Mouse (Mus musculus) ES-E14 (cell line): ENCODE measurements around the gene Rasd1.

Experiments used
- CHD2 ChIP-seq: IDR thresholded peaks from 2 replicates; pipeline ENCODE4 v1.6.1; 2014; ENCODE audit warnings: mild to moderate bottlenecking, low read depth, low read length, inconsistent platforms
- HCFC1 ChIP-seq: IDR thresholded peaks from 2 replicates; pipeline ENCODE4 v1.6.1; 2012; ENCODE audit warnings: low read length, inconsistent platforms, borderline replicate concordance; ENCODE audit not compliant: insufficient read depth
- MAFK ChIP-seq: IDR thresholded peaks from 2 replicates; pipeline ENCODE4 v1.6.1; 2014; ENCODE audit warnings: mild to moderate bottlenecking, low read depth, low read length, inconsistent platforms; ENCODE audit not compliant: insufficient read depth
- ZC3H11A ChIP-seq: IDR thresholded peaks from 2 replicates; pipeline ENCODE4 v1.6.1; 2012; ENCODE audit warnings: low read depth, mild to moderate bottlenecking, inconsistent platforms, low read length, borderline replicate concordance
- ZNF384 ChIP-seq: IDR thresholded peaks from 2 replicates; pipeline ENCODE4 v1.6.1; 2012; ENCODE audit warnings: low read depth, low read length, inconsistent platforms

DNA sequence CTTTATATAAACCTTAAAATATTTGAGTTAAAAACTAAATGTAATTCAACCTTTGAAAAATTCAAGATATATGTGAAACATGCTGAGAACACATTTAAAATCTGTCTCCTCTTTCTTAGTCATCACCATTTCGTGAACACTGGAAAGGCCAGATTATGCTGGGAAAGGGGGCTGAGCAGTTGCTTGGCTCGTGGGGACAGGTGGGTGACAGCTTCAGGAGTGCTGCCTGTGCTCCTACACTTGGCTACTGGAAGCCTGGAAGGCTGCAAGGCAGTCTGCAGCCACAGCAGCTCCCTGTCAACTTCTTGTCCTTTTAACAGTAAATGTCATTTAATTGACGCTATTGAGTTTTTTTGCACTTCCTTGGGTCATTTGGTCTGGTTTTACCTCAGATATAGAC, 41.1 kb upstream of the Rasd1 start:
- TF ChIP-seq HCFC1 (no peak), MAFK (no peak), CHD2 (no peak), ZNF384 (no peak), ZC3H11A (no peak)
